Mouse (Mus musculus) midbrain, embryonic 15.5 days (tissue): Measurements from ENCODE around the gene Hilpda. TPM values are rescaled to one million over a fixed set of nuclear protein-coding genes. Genes with fewer than 3 reads are reported as not detected.

Source experiments
- ATAC-seq: fragments of 200-750 bp; cut with Nextera tagmentation; replicated peaks from 2 replicates; pipeline ENCODE4 v1.8.0; 2017; ENCODE audit warnings: moderate TSS enrichment
- H3K27ac ChIP-seq: fragments of 300-500 bp; sonication (generic); 2 replicates; pipeline ENCODE4 v1.5.1; 2015; ENCODE audit warnings: mild to moderate bottlenecking, inconsistent platforms
- H3K27me3 ChIP-seq: fragments of 300-500 bp; sonication (generic); replicated peaks from 2 replicates; pipeline ENCODE4 v1.6.1; 2015; ENCODE audit warnings: inconsistent platforms
- H3K36me3 ChIP-seq: fragments of 300-500 bp; sonication (generic); replicated peaks from 2 replicates; pipeline ENCODE4 v1.6.1; 2015; ENCODE audit warnings: inconsistent platforms
- H3K4me1 ChIP-seq: fragments of 300-500 bp; sonication (generic); 2 replicates; pipeline ENCODE4 v1.6.1; 2015; ENCODE audit warnings: inconsistent platforms
- H3K4me2 ChIP-seq: fragments of 300-500 bp; sonication (generic); 2 replicates; pipeline ENCODE4 v1.6.1; 2015; ENCODE audit warnings: inconsistent platforms, mild to moderate bottlenecking, moderate library complexity
- H3K4me3 ChIP-seq: fragments of 300-500 bp; sonication (generic); 2 replicates; pipeline ENCODE4 v1.5.1; 2015; ENCODE audit warnings: mild to moderate bottlenecking, inconsistent platforms
- H3K9ac ChIP-seq: fragments of 300-500 bp; sonication (generic); 2 replicates; pipeline ENCODE4 v1.6.1; 2015; ENCODE audit warnings: mild to moderate bottlenecking, inconsistent platforms
- H3K9me3 ChIP-seq: fragments of 300-500 bp; sonication (generic); 2 replicates; pipeline ENCODE4 v1.6.1; 2016; ENCODE audit warnings: inconsistent platforms
- WGBS: fragments of 180-500 bp; shearing (Covaris S2); methylation state at CpG from one replicate; pipeline ENCODE4 v1.1.7; 2015; ENCODE audit warnings: mixed read lengths; 5-methylcytosine and 5-hydroxymethylcytosine counted together
- polyA plus RNA-seq: library from polyadenylated mRNA; unstranded; fragments of >200 nt; fragmentation: Nextera tagmentation; extraction: Ambion mirVana; gene quantifications from 2 replicates; pipeline ENCODE4 v1.2.1, GENCODE M21; 2015

The Hilpda gene
- polyA plus RNA-seq, 1 experiment from 2014 or later = 35.8 TPM

GRCm38 (mm10) chr6:29246585-29246984 lies 25.7 kb upstream of the Hilpda start:
- H3K4me2 ChIP-seq = no peak overlapping the region
- H3K9ac ChIP-seq = no peak overlapping the region
- no peak overlapping the region for H3K4me3 ChIP-seq
- ATAC-seq = no peak
- no peaks in the 10 kb centered on the region for H3K4me1 ChIP-seq
- no peaks in the 10 kb centered on the region for H3K27me3 ChIP-seq
- no peak overlapping the region for H3K27ac ChIP-seq
- H3K9me3 ChIP-seq = no peaks in the 10 kb centered on the region
- no peaks in the 10 kb centered on the region for H3K36me3 ChIP-seq
- 63% methylated on average over 5 of the region's 5 CpGs for WGBS

DNA sequence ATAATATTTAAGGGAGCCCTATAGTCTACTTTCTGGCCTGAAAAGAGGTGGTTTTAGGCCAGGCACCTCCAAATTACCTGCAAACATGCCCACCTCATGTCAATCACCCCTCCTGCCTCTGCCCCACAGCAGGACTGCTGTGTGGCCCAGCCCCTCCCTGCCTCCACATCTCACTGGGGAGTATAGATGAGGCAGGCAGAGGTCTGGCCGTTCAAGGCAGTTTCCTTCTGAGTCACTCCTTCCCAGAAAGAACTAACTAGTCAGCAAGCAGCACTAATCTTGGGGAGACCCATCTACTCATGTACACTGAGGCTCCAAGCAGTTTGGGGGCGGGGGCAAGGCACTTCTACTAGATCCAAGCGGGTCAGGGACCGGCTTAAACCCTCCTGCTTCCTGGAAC lies 25.2 kb upstream of the Hilpda start:
- WGBS = 54% methylated on average over 4 of the region's 4 CpGs
- no peak for ATAC-seq
- Histone ChIP-seq H3K36me3 (no peaks in the 10 kb centered on the region), H3K27me3 (no peaks in the 10 kb centered on the region), H3K9ac (no peak overlapping the region), H3K4me3 (no peak overlapping the region), H3K4me1 (no peaks in the 10 kb centered on the region), H3K9me3 (no peaks in the 10 kb centered on the region), H3K27ac (no peak overlapping the region), H3K4me2 (no peak overlapping the region)

DNA sequence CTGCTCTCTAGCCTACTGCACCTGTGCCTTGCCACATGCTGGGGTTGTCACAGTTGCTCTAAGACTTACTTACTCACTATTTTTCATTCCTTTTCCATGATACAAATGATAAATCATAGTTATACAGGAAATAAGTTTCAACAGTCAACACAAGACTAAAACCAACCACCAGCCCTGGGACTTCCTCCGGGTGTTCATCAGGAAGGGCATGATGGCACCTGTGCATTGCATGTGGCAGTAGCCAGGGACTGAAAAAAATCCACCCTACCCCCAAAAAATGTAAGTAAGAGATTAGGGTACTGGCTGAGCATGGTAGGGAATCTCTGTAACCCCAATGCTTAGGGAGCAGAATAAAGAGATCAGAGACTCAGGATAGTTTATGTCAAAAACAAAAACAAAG lies 12.9 kb upstream of the Hilpda start:
- Histone ChIP-seq H3K9ac (no peak overlapping the region), H3K27ac (no peak overlapping the region), H3K27me3 (no peaks in the 10 kb centered on the region), H3K4me1 (peaks cover 7% of the 10 kb centered on the region; the same call in 1 of the 2 replicates), H3K9me3 (no peaks in the 10 kb centered on the region), H3K4me3 (no peak overlapping the region), H3K4me2 (no peak overlapping the region), H3K36me3 (no peaks in the 10 kb centered on the region)
- no peak for ATAC-seq
- whole genome bisulfite sequencing = 92% methylated on average over 1 of the region's 1 CpGs

DNA sequence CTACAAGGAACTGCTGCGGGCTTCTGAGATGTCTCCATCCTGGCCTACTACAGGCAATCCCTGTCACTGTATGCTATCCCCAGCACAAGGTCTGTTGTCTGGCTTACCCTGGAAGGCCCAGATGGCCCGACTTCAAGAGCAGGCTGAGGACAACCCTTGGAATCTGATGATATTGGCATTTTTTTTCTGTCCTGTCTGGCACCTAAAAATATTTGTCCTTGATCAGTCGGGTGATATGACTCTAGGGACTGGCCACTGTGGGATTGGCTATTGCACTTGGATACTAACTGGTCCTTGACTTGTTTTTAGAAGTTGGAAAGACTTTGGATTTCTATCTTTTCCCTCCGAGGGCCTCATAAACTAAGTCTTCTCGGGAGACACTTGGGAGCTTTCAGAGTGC lies 10.5 kb upstream of the Hilpda start:
- H3K27me3 ChIP-seq = no peaks in the 10 kb centered on the region
- no peak for ATAC-seq
- H3K9me3 ChIP-seq = no peaks in the 10 kb centered on the region
- H3K4me1 ChIP-seq = peaks cover 7% of the 10 kb centered on the region; the same call in 1 of the 2 replicates
- WGBS = 80% methylated on average over 5 of the region's 5 CpGs
- no peaks in the 10 kb centered on the region for H3K36me3 ChIP-seq
- no peak overlapping the region for H3K4me2 ChIP-seq
- H3K27ac ChIP-seq = no peak overlapping the region
- no peak overlapping the region for H3K4me3 ChIP-seq
- H3K9ac ChIP-seq = no peak overlapping the region

- no peaks in the 10 kb centered on the region for H3K36me3 ChIP-seq
- H3K4me3 ChIP-seq = no peak overlapping the region
- H3K4me2 ChIP-seq = no peak overlapping the region
- WGBS = 29% methylated on average over 6 of the region's 6 CpGs
- H3K9ac ChIP-seq = no peak overlapping the region
- ATAC-seq = peak; percentile 84
- H3K27me3 ChIP-seq = no peaks in the 10 kb centered on the region
- H3K9me3 ChIP-seq = no peaks in the 10 kb centered on the region
- peaks cover 7% of the 10 kb centered on the region; the same call in 1 of the 2 replicates for H3K4me1 ChIP-seq
- H3K27ac ChIP-seq = no peak overlapping the region
Observed at GRCm38 (mm10) chr6:29263650-29264455, 8.4 kb upstream of the Hilpda start.

DNA sequence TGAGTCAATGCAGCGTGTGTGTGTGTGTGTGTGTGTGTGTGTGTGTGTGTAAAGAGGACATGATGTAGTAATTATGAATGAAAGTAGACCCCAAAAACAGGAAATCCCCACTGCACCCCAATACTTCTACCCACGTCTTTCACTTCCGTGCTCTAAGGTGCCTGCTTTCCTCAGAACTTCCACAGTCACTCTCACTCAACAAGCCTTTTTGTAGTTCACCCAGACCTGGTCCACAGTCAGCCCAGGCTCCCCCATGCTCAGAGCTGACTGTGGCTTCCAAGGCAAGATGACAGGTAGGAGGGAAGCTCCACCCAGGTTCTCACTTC lies 7.9 kb upstream of the Hilpda start:
- Histone ChIP-seq H3K4me2 (no peak overlapping the region), H3K27ac (no peak overlapping the region), H3K9ac (no peak overlapping the region), H3K4me1 (peaks cover 7% of the 10 kb centered on the region; the same call in 1 of the 2 replicates), H3K4me3 (no peak overlapping the region), H3K27me3 (no peaks in the 10 kb centered on the region), H3K36me3 (no peaks in the 10 kb centered on the region), H3K9me3 (no peaks in the 10 kb centered on the region)
- WGBS = 88% methylated on average over 3 of the region's 3 CpGs
- no peak for ATAC-seq

- H3K27me3 ChIP-seq = no peaks in the 10 kb centered on the region
- H3K4me2 ChIP-seq = no peak overlapping the region
- no peaks in the 10 kb centered on the region for H3K9me3 ChIP-seq
- H3K9ac ChIP-seq = no peak overlapping the region
- peaks cover 7% of the 10 kb centered on the region; the same call in 1 of the 2 replicates for H3K4me1 ChIP-seq
- H3K4me3 ChIP-seq = no peak overlapping the region
- no peak for ATAC-seq
- WGBS = 79% methylated on average over 4 of the region's 4 CpGs
- no peaks in the 10 kb centered on the region for H3K36me3 ChIP-seq
- no peak overlapping the region for H3K27ac ChIP-seq
Observed at GRCm38 (mm10) chr6:29266936-29267335, 5.4 kb upstream of the Hilpda start.

DNA sequence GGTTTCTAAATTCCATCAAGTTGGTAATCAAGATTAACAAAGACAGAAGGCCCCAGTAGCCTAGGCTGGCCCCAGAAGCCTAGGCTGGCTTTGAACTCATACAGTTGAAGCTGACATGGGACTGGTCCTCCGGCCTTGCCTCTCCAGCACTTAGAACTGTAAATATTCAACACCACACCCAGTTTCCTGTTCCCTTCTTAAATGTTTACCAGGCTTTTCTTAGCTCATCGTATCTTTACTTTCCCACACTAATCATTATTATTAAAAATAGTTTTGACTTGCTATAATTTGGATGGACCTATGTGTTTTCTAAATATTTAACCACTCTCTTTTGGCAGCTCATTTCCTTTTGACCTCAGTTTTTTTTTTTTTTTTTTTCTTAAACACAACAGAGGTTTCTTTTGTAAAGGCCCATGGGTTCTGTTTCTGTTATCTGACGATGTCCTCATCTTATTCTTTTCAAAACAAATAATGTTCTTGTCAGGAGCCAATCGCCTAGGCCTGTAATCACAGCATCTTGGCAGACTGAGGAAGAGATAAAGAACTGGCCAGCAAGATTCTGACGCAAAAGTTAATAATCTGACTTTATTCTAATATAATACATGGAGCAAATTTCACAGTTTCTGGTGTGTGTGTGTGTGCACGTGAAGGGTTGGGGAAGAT lies 3.2 kb upstream of the Hilpda start:
- H3K36me3 ChIP-seq = no peaks in the 10 kb centered on the region
- no peak overlapping the region for H3K27ac ChIP-seq
- no peaks in the 10 kb centered on the region for H3K9me3 ChIP-seq
- WGBS = 84% methylated on average over 6 of the region's 6 CpGs
- no peak overlapping the region for H3K4me3 ChIP-seq
- no peaks in the 10 kb centered on the region for H3K27me3 ChIP-seq
- no peak overlapping the region for H3K4me2 ChIP-seq
- H3K4me1 ChIP-seq = peaks cover 5% of the 10 kb centered on the region
- H3K9ac ChIP-seq = no peak overlapping the region
- ATAC-seq = no peak

DNA sequence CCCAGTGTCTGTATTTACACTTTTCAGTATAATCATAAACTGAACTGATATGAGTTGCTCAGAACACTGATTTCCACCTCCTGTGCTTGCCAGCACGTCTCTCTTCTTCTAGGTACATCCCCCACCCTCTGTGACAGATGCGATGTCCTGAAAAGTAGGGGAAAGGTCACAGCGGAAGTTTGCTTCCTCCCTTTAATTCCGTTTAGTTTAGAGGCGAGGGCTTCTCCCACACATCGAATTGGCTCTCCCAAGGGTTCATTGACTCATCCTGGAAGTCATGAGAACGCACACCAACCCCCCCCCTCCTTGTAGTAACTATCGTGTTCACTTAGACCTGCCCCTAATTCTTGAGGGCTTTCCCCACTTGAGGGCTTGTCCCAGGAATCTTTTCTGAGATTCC lies 1.3 kb upstream of the Hilpda start:
- no peak overlapping the region for H3K4me3 ChIP-seq
- no peaks in the 10 kb centered on the region for H3K36me3 ChIP-seq
- no peaks in the 10 kb centered on the region for H3K27me3 ChIP-seq
- H3K9ac ChIP-seq = no peak overlapping the region
- no peak overlapping the region for H3K4me2 ChIP-seq
- 18% methylated on average over 8 of the region's 8 CpGs for WGBS
- H3K4me1 ChIP-seq = peaks cover 5% of the 10 kb centered on the region
- no peak overlapping the region for H3K27ac ChIP-seq
- no peak for ATAC-seq
- no peaks in the 10 kb centered on the region for H3K9me3 ChIP-seq

DNA sequence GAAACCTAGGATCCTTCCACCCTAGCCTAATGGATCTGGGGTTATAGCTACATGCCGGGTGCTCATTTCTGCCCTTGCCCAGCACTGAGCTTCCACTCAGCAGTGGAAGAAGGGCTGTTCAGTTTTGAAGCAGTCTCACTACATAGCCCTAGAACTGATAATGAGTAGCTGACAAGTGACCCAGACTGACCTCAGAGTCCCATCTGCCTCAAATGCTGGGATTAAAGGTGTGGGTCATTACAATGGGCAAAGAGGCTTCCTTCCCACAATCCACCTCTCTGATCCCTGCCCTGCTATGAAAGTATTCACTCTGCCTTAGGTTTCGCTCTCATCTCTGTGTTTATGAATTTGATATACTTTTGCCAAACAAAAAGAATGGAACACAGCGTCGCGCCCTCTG lies 4.5 kb downstream of the Hilpda start:
- no peak overlapping the region for H3K4me3 ChIP-seq
- H3K27ac ChIP-seq = no peak overlapping the region
- H3K4me2 ChIP-seq = no peak overlapping the region
- H3K9me3 ChIP-seq = no peaks in the 10 kb centered on the region
- H3K27me3 ChIP-seq = no peaks in the 10 kb centered on the region
- no peak for ATAC-seq
- 92% methylated on average over 5 of the region's 5 CpGs for WGBS
- peaks cover 10% of the 10 kb centered on the region for H3K4me1 ChIP-seq
- H3K36me3 ChIP-seq = no peaks in the 10 kb centered on the region
- no peak overlapping the region for H3K9ac ChIP-seq

DNA sequence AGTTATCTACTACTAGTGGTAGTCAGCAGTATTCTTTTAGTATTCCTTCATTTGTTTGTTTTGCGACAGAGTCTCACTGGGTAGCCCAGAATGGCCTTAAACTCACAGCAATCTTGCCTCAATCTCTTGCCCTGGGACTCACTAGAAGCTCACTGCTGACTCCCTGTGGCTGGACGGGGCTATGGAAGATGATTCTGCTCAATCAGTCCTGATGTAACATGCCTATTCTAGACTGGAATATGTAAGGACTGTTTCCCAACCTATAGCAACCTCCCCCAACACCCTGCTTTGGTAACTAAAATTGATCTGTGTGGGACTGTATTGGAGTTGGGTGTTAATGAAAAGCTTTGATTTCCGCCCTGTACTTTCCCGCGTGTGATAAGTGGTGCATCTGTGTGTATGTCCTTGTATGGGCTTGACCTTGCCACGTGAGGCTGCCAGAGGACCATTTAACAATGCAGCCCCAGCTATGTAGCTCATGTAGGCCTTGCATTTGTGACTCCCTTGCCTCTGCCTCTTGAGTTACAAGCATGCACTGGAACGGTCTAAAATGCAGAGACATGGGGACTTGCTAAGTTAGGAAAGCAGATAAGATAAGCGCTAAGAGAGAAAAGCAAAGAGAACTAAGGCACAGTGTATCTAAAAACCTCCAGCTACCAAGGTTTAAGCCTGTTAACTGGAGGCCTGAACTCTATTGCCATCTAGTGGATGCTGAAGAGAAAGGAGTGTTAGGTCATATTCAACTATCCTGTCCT lies 6.4 kb downstream of the Hilpda start:
- H3K9ac ChIP-seq = no peak overlapping the region
- H3K4me2 ChIP-seq = no peak overlapping the region
- WGBS = 26% methylated on average over 8 of the region's 8 CpGs
- no peaks in the 10 kb centered on the region for H3K27me3 ChIP-seq
- H3K27ac ChIP-seq = peak overlapping the region; percentile 48; the same call in 1 of the 2 replicates
- no peaks in the 10 kb centered on the region for H3K9me3 ChIP-seq
- H3K36me3 ChIP-seq = no peaks in the 10 kb centered on the region
- H3K4me3 ChIP-seq = no peak overlapping the region
- peak; percentile 54; the same call in 1 of the 2 replicates for ATAC-seq
- peaks cover 5% of the 10 kb centered on the region for H3K4me1 ChIP-seq

- H3K4me2 ChIP-seq = no peak within 1 kb of the TSS
- no peaks in the 10 kb centered on the region for H3K36me3 ChIP-seq
- WGBS = 81% methylated on average over 8 of the region's 8 CpGs
- H3K27ac ChIP-seq = peak within 1 kb of the TSS; percentile 48; the same call in 1 of the 2 replicates
- H3K4me1 ChIP-seq = peaks cover 5% of the 10 kb centered on the region
- ATAC-seq = no peak
- H3K9ac ChIP-seq = no peak within 1 kb of the TSS
- H3K9me3 ChIP-seq = no peaks in the 10 kb centered on the region
- H3K27me3 ChIP-seq = no peaks in the 10 kb centered on the region
- H3K4me3 ChIP-seq = no peak within 1 kb of the TSS
Observed at GRCm38 (mm10) chr6:29279293-29279692, 7.0 kb downstream of the Hilpda start, which contains the start of gene Fam71f2. Fam71f2 (plus strand) TSS chr6:29279593.
